Mouse (Mus musculus) hindbrain, embryonic 11.5 days (tissue): ENCODE results near the gene Taf4. TPM values are rescaled to one million over a fixed set of nuclear protein-coding genes. Genes with fewer than 3 reads are reported as not detected.

Experiments used
- ATAC-seq: fragments of 200-750 bp; cut with Nextera tagmentation; 2 replicates; pipeline ENCODE4 v1.8.0; 2017; ENCODE audit warnings: mild to moderate bottlenecking, moderate TSS enrichment, moderate library complexity; ENCODE audit not compliant: low FRiP score
- DNase-seq: peaks from one replicate; pipeline ENCODE4 v3.0.0-alpha.2; 2015; ENCODE audit warnings: low spot score
- H3K27ac ChIP-seq: fragments of 300-500 bp; sonication (generic); 2 replicates; pipeline ENCODE4 v1.5.1; 2014; ENCODE audit warnings: mild to moderate bottlenecking, low read depth, low read length
- H3K27me3 ChIP-seq: fragments of 300-500 bp; sonication (generic); 2 replicates; pipeline ENCODE4 v1.6.1; 2014; ENCODE audit warnings: mild to moderate bottlenecking, low read length, moderate library complexity, mixed read lengths; ENCODE audit not compliant: control insufficient read depth, insufficient read depth
- H3K36me3 ChIP-seq: fragments of 300-500 bp; sonication (generic); 2 replicates; pipeline ENCODE4 v1.6.1; 2014; ENCODE audit warnings: mild to moderate bottlenecking, low read length, moderate library complexity, mixed read lengths; ENCODE audit not compliant: control insufficient read depth, insufficient read depth
- H3K4me1 ChIP-seq: fragments of 300-500 bp; sonication (generic); replicated peaks from 2 replicates; pipeline ENCODE4 v1.6.1; 2014; ENCODE audit warnings: low read length, mixed read lengths; ENCODE audit not compliant: control insufficient read depth, insufficient read depth
- H3K4me2 ChIP-seq: fragments of 300-500 bp; sonication (generic); replicated peaks from 2 replicates; pipeline ENCODE4 v1.6.1; 2014; ENCODE audit warnings: mild to moderate bottlenecking, low read depth, low read length
- H3K4me3 ChIP-seq: fragments of 300-500 bp; sonication (generic); 2 replicates; pipeline ENCODE4 v1.5.1; 2014; ENCODE audit warnings: low read depth, low read length
- H3K9ac ChIP-seq: fragments of 300-500 bp; sonication (generic); 2 replicates; pipeline ENCODE4 v1.6.1; 2014; ENCODE audit warnings: low read depth, low read length
- H3K9me3 ChIP-seq: fragments of 300-500 bp; sonication (generic); 2 replicates; pipeline ENCODE4 v1.6.1; 2016; ENCODE audit warnings: low read length; ENCODE audit not compliant: control insufficient read depth
- WGBS: fragments of 180-500 bp; shearing (Covaris S2); extraction: QIAGEN DNeasy Blood & Tissue Kit; methylation state at CpG from one replicate; pipeline ENCODE4 v1.1.7; 2014; 5-methylcytosine and 5-hydroxymethylcytosine counted together
- polyA plus RNA-seq: library from polyadenylated mRNA; unstranded; fragments of >200 nt; fragmentation: Nextera tagmentation; extraction: Ambion mirVana; gene quantifications from 2 replicates; pipeline ENCODE4 v1.2.1, GENCODE M21; 2014

Taf4 gene
- polyA plus RNA-seq: 6.2 and 9.2 TPM in 2 replicates

DNA sequence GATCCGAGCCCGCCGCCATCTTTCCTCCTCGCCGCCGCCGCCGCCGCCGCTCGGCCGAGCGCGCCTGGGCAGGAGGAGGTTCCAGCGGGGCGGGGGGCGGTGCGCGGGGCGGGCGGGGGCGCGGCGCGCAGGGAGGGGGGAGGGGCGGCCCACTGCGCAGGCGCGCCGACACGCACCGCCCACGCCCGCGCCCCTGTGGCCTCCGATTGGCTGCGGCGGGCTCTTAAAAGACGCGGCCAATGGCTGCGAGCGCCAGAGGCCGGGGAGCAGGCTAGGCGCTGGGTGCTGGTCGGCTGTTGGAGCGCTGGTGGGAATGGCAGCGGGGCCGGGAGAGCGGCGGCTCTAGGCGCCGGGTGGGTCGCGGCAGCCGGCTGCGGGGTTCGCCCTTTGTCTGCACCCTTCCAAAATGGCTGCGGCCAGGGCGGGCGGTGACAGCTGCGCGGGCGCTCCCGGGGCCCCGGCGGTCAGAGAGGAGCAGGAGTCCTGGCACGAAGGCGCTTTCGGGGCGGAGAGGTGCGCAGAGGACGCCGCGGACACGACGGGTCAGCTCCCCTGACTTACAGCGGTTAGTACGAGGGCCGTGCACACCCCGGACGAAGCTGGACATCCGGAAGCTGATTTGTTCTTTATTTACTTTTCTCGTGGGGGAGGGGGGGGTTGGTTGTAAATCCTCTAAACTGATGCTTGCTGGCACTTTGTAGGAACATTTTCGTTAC is at the start of gene Taf4:
TSS of gene Taf4 (minus strand) at position 19 of the 716 bp plus-strand sequence.
- Histone ChIP-seq H3K9ac (peak within 1 kb of the TSS; percentile 95), H3K27me3 (no peaks in the 10 kb centered on the region), H3K9me3 (no peaks in the 10 kb centered on the region), H3K4me2 (peak within 1 kb of the TSS; percentile 99), H3K4me3 (peak within 1 kb of the TSS; percentile 84), H3K36me3 (no peaks in the 10 kb centered on the region), H3K27ac (peak within 1 kb of the TSS; percentile 95), H3K4me1 (peaks cover 9% of the 10 kb centered on the region)
- under 1% methylated on average over 55 of the region's 84 CpGs for WGBS
- peak; percentile 93 for DNase-seq
- peak; percentile 96 for ATAC-seq

GRCm38 (mm10) chr2:180025861-180026200 is 49.4 kb upstream of the Taf4 start:
- Histone ChIP-seq H3K9me3 (no peaks in the 10 kb centered on the region), H3K27me3 (peaks cover 4% of the 10 kb centered on the region), H3K4me2 (peak overlapping the region; percentile 93), H3K4me1 (peaks cover 24% of the 10 kb centered on the region), H3K27ac (peak overlapping the region; percentile 95), H3K4me3 (peak overlapping the region; percentile 100), H3K36me3 (peaks cover 17% of the 10 kb centered on the region), H3K9ac (peak overlapping the region; percentile 96)
- DNase-seq (no peak), ATAC-seq (no peak)
- WGBS: 9% methylated on average over 6 of the region's 6 CpGs

DNA sequence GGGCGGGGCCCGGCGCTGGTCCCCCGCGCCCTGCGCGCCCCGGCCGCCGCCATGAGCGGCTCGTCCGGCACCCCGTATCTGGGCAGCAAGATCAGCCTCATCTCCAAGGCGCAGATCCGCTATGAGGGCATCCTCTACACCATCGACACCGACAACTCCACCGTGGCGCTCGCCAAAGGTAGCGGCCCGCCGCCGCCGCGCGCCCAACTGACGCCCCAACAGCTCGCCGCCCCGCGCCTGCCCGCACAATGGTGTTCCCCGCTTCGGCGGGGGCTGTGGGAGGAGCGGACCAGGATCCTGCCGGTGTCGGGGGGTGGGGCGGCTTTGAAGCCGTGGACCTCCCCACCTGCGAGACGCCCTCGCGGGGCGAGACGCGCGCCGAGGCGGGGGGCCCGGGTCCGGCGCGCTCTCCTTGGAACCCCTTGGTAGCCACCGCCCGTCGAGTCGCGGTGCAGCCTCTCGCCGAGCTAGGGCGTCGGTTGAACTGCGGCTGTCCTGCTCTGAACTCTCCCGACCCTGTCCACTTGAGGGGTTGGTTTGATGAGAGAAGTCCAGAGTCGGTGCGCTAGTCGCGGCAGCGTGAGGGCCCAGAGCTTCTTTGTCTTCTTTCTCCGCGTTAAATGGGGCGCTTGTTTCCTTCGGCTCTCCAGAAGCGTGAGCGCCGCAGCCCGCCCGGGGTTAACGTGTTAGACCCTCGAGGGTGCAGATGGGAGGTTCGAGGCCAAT is 48.9 kb upstream of the Taf4 start:
- Histone ChIP-seq H3K27ac (peak overlapping the region; percentile 95), H3K9ac (peak overlapping the region; percentile 96), H3K27me3 (peaks cover 4% of the 10 kb centered on the region), H3K4me1 (peaks cover 24% of the 10 kb centered on the region), H3K9me3 (no peaks in the 10 kb centered on the region), H3K4me2 (peak overlapping the region; percentile 93), H3K36me3 (peaks cover 12% of the 10 kb centered on the region), H3K4me3 (peak overlapping the region; percentile 100)
- DNase-seq: peak; percentile 62
- under 1% methylated on average over 66 of the region's 84 CpGs for WGBS
- peak; percentile 58 for ATAC-seq

GRCm38 (mm10) chr2:180024401-180025098 is 48.1 kb upstream of the Taf4 start, which contains the start of gene Lsm14b:
Gene Lsm14b, plus strand, starts transcription at chr2:180024987.
- peak within 1 kb of the TSS; percentile 100 for H3K4me3 ChIP-seq
- ATAC-seq: peak; percentile 96
- peaks cover 24% of the 10 kb centered on the region for H3K4me1 ChIP-seq
- DNase-seq: peak; percentile 100
- H3K9ac ChIP-seq: peak within 1 kb of the TSS; percentile 96
- under 1% methylated on average over 51 of the region's 80 CpGs for WGBS
- peaks cover 6% of the 10 kb centered on the region for H3K27me3 ChIP-seq
- peak within 1 kb of the TSS; percentile 95 for H3K27ac ChIP-seq
- H3K36me3 ChIP-seq: peaks cover 10% of the 10 kb centered on the region
- peak within 1 kb of the TSS; percentile 93 for H3K4me2 ChIP-seq
- no peaks in the 10 kb centered on the region for H3K9me3 ChIP-seq

DNA sequence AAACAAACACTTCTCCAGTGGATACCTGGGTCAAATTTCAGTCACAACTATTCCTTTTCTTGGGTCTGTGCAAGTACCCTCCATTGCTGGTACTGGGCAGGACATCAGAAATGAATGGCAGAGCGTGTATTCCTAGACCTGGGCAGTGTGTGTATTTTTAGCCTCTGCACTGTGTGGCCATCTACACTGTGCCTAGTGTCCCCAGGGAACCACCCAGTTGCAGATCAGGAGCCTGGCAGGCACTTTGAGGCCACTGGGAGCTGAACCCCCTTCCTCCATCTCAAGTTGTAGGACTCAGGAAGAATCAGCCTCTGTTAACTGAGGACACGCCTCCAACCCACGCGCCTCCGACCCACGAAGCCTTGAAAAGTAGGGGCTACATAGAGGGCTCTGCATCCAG is 46.3 kb upstream of the Taf4 start:
- H3K9ac ChIP-seq: no peak overlapping the region
- H3K9me3 ChIP-seq: no peaks in the 10 kb centered on the region
- no peak overlapping the region for H3K4me2 ChIP-seq
- 73% methylated on average over 6 of the region's 6 CpGs for WGBS
- ATAC-seq: no peak
- peaks cover 19% of the 10 kb centered on the region for H3K4me1 ChIP-seq
- H3K27ac ChIP-seq: no peak overlapping the region
- peaks cover 6% of the 10 kb centered on the region for H3K27me3 ChIP-seq
- DNase-seq: no peak
- H3K4me3 ChIP-seq: no peak overlapping the region
- H3K36me3 ChIP-seq: no peaks in the 10 kb centered on the region; the same call in 1 of the 2 replicates

DNA sequence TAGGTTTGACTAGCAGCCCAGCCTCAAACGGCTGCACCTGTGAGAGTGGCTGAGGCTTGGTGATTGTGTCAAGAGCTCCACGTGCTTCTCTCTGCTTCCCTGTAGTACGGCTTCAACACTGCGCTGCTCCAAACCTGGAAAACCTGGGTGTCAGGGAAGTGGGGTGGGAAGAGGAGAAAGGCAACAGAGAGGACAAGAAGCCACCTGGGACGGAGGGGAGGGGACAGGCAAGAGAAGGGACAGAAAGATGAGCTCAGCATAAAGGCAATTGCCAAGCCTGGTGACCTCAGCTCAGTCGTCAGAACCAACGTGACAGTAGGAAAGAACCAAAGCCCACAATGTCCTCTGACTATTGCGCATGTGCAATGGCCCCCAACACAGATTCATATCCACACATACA is 44.5 kb upstream of the Taf4 start:
- Histone ChIP-seq H3K36me3 (no peaks in the 10 kb centered on the region), H3K9me3 (no peaks in the 10 kb centered on the region), H3K27ac (no peak overlapping the region), H3K4me1 (0 out of 2 replicates have a peak, but pooled peaks cover 5% of the 10 kb centered on the region), H3K9ac (no peak overlapping the region), H3K4me2 (no peak overlapping the region), H3K4me3 (no peak overlapping the region), H3K27me3 (peaks cover 6% of the 10 kb centered on the region)
- ATAC-seq (no peak), DNase-seq (no peak)
- WGBS: 85% methylated on average over 8 of the region's 8 CpGs

DNA sequence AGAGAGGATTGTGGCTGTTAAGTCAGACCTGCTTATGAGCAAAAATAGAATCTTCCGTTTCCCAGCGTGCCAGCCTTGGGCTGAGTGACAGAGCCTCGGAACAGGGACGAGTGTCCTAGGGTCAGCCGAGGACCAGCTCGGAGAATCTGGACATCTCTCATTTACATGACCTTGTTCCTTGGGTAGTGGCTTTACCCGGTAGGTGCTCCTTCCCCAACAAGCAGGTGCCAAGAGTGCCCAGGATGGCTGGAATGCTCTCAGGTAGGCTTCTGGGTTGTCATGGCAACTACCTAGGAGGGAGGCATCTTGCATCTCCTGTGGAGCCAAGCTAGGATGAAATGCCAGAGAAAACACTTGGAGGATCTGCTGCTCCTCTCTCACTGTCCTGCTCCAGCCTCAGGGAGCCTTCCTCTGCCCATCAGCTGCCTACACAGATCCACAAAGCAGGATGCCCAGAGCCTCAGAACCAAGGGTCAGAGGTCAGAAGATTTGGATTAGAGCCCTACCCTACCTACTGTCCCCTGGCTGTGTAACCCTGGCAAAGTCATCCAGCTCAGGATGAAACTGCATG is 43.7 kb upstream of the Taf4 start:
- H3K27ac ChIP-seq: no peak overlapping the region
- DNase-seq (no peak), ATAC-seq (no peak)
- no peak overlapping the region for H3K4me2 ChIP-seq
- no peak overlapping the region for H3K4me3 ChIP-seq
- 0 out of 2 replicates have a peak, but pooled peaks cover 3% of the 10 kb centered on the region for H3K4me1 ChIP-seq
- no peaks in the 10 kb centered on the region for H3K36me3 ChIP-seq
- no peak overlapping the region for H3K9ac ChIP-seq
- WGBS: 81% methylated on average over 7 of the region's 7 CpGs
- H3K27me3 ChIP-seq: peaks cover 6% of the 10 kb centered on the region
- H3K9me3 ChIP-seq: no peaks in the 10 kb centered on the region

DNA sequence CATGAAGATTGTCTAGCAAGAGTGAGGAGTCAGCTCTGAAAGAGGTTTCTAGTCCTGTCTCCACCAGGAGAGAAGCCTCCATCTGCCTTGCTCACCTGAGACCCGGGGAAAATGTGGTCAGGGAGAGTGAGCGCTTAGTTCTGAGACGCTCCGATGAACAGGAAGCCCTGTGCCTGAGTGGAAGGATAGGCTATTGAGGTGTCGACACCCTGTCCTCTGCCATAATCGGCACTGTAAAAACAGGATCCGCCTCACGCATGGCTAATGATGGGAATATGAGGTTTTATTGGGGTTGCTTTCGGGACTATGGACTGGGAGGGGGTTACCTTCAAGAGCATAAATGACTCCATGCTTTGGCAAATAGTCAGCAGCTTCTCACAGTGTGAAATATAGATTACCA is 42.1 kb upstream of the Taf4 start:
- Histone ChIP-seq H3K9ac (no peak overlapping the region), H3K4me3 (no peak overlapping the region), H3K27me3 (peaks cover 6% of the 10 kb centered on the region; the same call in 1 of the 2 replicates), H3K27ac (no peak overlapping the region), H3K36me3 (no peaks in the 10 kb centered on the region), H3K4me2 (no peak overlapping the region), H3K4me1 (no peaks in the 10 kb centered on the region), H3K9me3 (no peaks in the 10 kb centered on the region)
- 85% methylated on average over 9 of the region's 9 CpGs for WGBS
- DNase-seq (no peak), ATAC-seq (no peak)
